Mouse (Mus musculus) lung, postnatal 25 days (tissue): ENCODE data around the gene Ap1m1.

ENCODE experiments used
- DNase-seq: peaks from one replicate; pipeline ENCODE4 v3.0.0; 2022; ENCODE audit warnings: low spot score

The Ap1m1 gene

GRCm38 (mm10) chr8:72239499-72240402, at the start of gene Ap1m1:
Gene Ap1m1 (plus strand): TSS chr8:72240018.
- peak; percentile 99 for DNase-seq

GRCm38 (mm10) chr8:72190215-72190539, 49.6 kb upstream of the Ap1m1 start:
- no peak for DNase-seq

GRCm38 (mm10) chr8:72192065-72192464, 47.8 kb upstream of the Ap1m1 start:
- no peak for DNase-seq

- DNase-seq = no peak
These were observed 41.8 kb upstream of the Ap1m1 start for GRCm38 (mm10) chr8:72197997-72198396.

- no peak for DNase-seq
These were observed 31.2 kb upstream of the Ap1m1 start for GRCm38 (mm10) chr8:72208582-72208981.

- no peak for DNase-seq
These were observed 29.6 kb upstream of the Ap1m1 start for GRCm38 (mm10) chr8:72210222-72210621.

- DNase-seq = no peak
These were observed 29.1 kb upstream of the Ap1m1 start for GRCm38 (mm10) chr8:72210710-72211109.

- DNase-seq = no peak
These were observed 28.0 kb upstream of the Ap1m1 start for GRCm38 (mm10) chr8:72211846-72212245.

GRCm38 (mm10) chr8:72212751-72213150, 27.1 kb upstream of the Ap1m1 start, which contains the start of gene Cib3:
Gene Cib3 (minus strand): TSS chr8:72212837.
- no peak for DNase-seq

GRCm38 (mm10) chr8:72213536-72213935, 26.3 kb upstream of the Ap1m1 start, which contains the start of gene Gm11034:
Gene Gm11034 (minus strand): TSS chr8:72213636.
- no peak for DNase-seq

GRCm38 (mm10) chr8:72215060-72215459, 24.8 kb upstream of the Ap1m1 start:
- DNase-seq = peak; percentile 49

GRCm38 (mm10) chr8:72215871-72216270, 23.9 kb upstream of the Ap1m1 start:
- DNase-seq = peak; percentile 67

- DNase-seq = no peak
These were observed 20.9 kb upstream of the Ap1m1 start for GRCm38 (mm10) chr8:72218781-72219540.

- peak; percentile 95 for DNase-seq
These were observed 20.1 kb upstream of the Ap1m1 start, which contains the start of gene Fam32a for GRCm38 (mm10) chr8:72219541-72220363. Gene Fam32a (plus strand): TSS chr8:72219730.

- no peak for DNase-seq
These were observed 19.1 kb upstream of the Ap1m1 start for GRCm38 (mm10) chr8:72220758-72221157.

GRCm38 (mm10) chr8:72222656-72223055, 17.2 kb upstream of the Ap1m1 start:
- DNase-seq = no peak

- DNase-seq = no peak
These were observed 565 bp downstream of the Ap1m1 start for GRCm38 (mm10) chr8:72240403-72240763.

- DNase-seq = no peak
These were observed 1.1 kb downstream of the Ap1m1 start for GRCm38 (mm10) chr8:72240951-72241350.

GRCm38 (mm10) chr8:72242226-72242625, 2.4 kb downstream of the Ap1m1 start:
- no peak for DNase-seq

GRCm38 (mm10) chr8:72244610-72245009, 4.8 kb downstream of the Ap1m1 start:
- no peak for DNase-seq

- no peak for DNase-seq
These were observed 17.5 kb downstream of the Ap1m1 start for GRCm38 (mm10) chr8:72257171-72257901.

GRCm38 (mm10) chr8:72257902-72258238, 18.1 kb downstream of the Ap1m1 start:
- no peak for DNase-seq
